Mouse (Mus musculus) cerebral cortex, adult 2 months (tissue): Measurements from ENCODE around the gene Dact3.

Source experiments
- WGBS: fragments of 180-500 bp; shearing (Covaris S2); methylation state at CpG from one replicate; pipeline ENCODE4 v1.1.7; 2018; 5-methylcytosine and 5-hydroxymethylcytosine counted together

Gene Dact3

DNA sequence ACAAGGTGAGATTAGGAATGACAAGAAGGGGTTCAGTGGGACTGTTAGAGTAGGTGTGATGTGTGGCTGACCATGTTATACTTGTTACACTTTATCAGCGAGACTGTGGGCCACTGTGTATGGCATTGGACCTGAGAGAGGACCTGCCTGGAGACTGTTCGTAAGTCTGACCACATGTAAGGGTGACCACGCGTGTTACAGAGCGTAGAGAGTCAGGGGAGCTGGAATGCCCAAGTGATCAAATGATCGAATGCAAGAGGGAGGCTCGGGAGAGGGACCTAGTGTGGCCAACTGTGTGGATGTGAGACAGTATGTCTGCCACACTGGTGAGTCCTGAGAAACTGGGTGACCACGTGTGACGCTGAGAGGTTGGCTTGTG lies 17.2 kb downstream of the Dact3 start:
- 45% methylated on average over 9 of the region's 9 CpGs for WGBS

DNA sequence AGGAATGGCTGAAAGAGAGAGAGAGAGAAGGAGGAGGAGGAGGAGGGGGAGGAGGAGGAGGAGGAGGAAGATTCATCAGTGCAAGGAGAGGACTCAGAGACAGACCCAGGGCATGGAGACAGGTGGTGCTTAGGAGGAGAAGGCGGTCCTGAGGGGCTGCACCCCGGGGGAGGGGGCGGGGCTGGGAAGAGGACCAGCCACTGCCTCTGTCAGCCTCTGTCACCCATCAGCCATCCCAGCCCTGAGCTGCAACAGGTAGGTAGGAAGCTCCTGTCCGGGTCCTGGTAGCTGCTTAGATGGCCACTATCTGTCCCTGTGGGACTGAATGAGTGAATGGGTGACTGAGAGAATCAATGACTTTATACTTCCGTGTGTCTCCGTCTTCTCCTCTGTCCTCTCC lies 18.5 kb downstream of the Dact3 start:
- WGBS = 11% methylated on average over 5 of the region's 6 CpGs

DNA sequence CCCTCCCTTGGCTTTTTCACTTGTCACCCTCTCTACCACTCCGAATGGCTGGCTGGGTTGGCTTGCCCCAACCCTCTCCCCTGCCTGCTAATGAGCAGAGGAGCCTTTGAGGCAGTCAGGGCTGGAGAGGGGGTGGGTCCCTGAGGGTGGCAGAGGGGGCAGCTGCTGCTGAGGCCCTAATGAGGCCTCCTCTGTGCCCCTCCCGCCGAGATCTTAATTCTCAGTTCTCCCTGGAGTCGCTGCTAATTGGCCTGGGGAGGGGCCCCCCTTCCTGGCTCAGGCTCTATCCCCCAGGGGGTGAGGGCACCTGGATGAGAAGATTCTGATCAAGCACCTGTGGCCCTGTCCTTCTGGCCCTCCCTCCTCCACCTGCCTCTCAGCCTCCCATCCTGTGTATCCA lies 19.2 kb downstream of the Dact3 start:
- 43% methylated on average over 4 of the region's 4 CpGs for WGBS

DNA sequence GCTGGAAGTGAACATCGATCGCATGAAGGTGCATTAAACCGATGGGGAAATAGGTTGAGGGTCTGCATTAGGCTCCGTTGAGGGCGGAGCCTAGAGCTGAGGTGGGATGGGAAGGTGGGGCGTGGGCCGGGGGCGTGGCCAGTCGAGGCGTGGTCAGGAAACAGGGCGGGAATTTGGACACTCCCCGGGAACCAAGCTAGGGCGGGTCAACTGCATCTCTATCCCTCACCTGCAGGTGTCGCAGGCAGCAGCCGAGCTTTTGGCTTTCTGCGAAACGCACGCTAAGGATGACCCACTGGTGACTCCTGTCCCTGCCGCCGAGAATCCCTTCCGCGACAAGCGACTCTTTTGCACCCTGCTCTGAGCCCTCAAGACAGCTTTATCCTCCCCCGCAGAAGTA lies 19.9 kb downstream of the Dact3 start:
- 1% methylated on average over 24 of the region's 24 CpGs for WGBS

DNA sequence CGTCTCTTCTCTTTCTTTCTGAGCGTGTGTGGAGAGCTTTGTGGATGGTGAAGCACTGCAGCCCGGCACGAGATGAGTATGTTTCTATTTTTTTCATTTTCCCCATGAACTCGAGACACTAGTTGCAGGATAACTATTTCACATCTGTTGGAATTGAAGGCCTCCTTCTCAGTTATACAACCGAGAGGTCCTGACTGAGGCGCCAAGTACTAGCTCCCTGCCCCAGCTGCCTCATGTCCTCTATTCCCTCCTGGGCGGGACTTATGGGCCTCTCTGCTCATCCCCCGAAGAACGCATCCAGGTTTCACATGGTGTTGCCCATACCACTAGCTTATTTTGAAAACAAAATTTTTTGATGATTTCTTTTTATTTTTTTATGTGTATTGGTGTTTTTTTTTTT lies 20.4 kb downstream of the Dact3 start:
- 41% methylated on average over 10 of the region's 10 CpGs for WGBS

DNA sequence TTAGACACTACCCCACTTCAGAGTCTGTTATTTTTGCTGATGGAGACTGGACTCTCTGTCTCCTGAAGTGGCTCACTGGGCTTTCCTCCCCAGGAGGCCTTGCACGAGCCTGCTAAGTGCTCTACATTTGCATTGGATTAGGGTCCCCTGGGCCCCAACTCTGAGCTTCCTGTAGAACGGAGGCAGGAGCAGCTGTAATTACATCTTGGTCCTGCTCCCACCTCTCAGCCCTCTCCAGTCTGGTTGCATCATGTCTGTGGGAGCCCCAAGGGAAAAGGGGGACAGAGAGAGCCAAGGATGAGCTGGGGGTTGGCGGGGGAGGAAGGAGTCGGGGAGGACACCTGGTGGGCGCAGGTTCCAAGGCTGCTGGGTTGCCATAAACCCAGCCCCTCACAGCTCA lies 25.4 kb downstream of the Dact3 start:
- WGBS = 43% methylated on average over 5 of the region's 5 CpGs

DNA sequence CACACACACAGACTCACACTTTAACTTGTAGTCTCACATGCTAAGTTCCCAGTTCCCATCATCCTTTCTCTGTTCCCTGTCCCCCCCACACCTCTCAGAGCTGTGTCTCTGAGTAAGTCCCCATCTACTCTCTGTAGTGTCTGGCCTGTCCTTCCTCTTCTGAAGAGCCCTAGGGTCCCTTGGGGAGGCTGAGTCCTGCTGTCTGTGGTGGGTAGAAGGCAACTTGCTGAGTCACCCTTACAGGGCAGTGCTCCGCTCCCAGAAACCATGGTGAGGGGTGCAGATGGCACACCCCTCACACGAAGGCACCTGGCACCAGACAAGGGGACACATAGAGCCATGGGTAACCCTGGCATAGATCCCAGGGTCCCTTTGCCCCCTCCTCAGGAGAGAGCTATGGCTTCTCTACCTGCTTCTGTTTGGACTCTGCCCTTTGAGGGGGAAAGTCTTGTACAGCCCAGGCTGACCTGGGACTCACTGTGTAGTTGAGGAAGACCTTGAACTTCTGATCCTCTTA lies 28.4 kb downstream of the Dact3 start:
- 83% methylated on average over 2 of the region's 2 CpGs for WGBS

DNA sequence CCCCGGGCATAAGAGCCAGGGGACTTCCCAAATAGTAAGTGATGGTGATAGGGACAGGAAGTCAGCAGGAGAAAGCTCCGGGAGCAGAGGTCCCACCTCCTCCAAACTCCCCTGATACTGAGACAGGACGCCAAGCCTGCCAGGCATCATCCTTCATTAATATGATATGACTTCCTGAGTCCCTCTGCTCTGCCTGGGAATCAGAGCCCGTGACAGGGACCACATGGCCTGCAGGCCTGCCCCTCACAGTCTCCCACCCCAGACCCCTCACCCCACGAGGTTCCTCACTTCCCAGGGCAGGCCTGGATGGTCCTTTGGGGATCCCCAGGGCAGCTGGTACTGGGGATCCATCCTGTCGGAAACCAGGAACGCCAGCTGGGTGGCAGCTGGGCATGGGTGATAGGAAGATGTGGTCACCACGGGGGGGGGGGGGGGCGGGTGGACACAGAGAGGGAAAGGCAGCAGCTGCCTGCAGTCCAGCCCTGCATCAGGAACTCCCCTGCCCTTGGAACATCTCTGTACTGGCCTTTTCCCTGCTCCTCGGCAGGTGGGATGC lies 29.1 kb downstream of the Dact3 start:
- 73% methylated on average over 7 of the region's 10 CpGs for WGBS

DNA sequence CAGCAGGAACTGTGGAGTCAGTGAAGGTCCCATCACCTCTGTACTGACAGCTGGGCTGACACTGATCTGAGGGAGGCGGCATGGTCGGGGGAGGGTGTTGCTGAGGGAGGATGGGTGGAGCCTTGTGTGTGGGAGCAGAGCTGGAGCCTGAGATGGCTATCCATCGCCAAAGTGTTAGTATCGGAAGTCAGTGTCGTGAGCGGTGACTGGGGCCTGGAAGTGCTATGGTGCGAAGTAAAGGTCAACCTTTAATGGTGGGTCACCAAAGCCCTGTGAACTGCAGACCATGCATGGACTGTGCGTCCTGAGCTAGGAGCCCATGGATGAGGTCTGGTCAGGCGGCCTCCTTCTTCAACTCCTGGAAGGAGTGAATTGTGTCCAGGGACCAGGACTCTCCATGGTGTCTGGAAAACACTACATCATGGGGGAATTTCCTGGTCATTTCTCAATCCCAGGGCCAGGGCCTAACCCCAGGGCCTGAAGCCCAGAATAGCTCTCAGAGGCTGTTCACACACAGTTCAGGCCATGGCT lies 30.4 kb downstream of the Dact3 start:
- 68% methylated on average over 9 of the region's 9 CpGs for WGBS

DNA sequence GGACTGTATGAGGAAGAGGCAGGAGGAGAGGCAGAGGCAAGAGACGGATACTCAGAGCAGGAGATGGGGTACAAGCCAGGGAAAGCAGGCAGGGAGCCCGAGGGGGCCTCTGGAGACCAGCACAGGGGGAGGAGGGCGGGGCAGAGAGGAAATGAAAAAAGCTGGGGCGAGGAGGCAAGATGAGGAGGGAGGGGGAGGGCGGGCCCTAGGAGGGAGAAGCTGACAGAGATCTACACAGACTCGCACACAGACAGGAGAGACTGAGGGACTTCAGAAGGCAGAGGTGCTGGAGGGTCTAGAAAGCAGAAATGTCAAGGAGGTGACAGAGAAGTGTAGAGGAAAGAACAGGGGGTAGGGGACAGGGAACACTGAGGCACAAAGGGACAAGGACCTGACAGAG lies 31.2 kb downstream of the Dact3 start, which contains the start of gene Ptgir:
Gene Ptgir, plus strand, starts transcription at position 210 of the 400 bp plus-strand sequence.
- 55% methylated on average over 6 of the region's 6 CpGs for WGBS

DNA sequence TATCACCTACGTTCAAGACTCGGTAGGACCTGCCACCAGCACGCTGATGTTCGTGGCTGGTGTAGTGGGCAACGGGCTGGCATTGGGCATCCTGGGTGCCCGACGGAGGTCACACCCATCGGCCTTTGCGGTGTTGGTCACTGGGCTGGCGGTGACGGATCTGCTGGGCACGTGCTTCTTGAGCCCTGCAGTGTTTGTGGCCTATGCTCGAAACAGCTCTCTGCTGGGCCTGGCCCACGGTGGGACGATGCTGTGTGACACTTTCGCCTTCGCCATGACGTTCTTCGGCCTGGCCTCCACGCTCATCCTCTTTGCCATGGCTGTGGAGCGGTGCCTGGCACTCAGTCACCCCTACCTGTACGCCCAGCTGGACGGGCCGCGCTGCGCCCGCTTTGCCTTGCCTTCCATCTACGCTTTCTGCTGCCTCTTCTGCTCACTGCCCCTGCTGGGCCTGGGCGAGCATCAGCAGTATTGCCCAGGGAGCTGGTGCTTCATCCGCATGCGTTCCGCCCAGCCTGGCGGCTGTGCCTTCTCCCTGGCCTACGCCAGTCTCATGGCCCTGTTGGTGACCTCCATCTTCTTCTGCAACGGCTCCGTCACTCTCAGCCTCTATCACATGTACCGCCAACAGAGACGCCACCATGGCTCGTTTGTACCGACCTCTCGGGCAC lies 31.9 kb downstream of the Dact3 start:
- WGBS = 96% methylated on average over 41 of the region's 41 CpGs

DNA sequence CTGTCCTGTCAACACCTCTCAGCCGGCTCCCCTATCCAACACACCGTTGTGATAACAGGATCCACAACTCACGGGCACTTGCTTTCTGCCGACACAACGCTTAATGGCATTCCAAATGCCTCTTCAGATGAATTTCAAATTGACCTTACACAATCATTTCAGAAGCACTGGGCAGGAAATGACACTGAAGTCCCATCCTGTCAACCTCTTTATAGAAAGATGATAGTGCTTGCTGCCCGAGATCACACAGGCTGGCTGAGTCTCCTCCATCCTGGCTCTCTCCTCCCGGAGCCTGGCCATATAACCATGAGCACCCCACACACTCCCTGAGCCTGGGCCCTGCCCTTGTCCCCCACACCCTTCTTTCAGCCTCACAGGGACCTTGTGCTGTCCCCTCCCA lies 32.7 kb downstream of the Dact3 start:
- WGBS = 83% methylated on average over 7 of the region's 7 CpGs

DNA sequence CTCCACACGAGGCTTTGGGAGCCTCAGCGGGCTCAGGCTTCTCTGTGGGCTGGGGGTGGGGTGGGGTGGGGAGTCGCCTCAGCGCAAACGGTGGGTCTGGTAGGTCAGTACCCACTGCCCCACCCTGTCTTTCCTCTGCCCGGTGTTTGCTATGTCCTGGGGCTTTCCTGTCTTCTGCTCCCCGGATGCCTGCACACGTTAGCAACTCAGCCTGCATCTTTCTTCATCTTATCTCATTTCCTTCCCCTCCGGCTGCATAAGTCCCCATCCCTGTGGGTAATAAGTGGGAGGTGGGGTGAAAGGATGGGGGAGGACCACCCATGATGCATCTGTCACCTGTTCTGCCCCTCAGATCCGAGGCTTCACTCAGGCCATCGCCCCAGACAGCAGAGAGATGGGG lies 33.2 kb downstream of the Dact3 start:
- WGBS = 72% methylated on average over 11 of the region's 11 CpGs

DNA sequence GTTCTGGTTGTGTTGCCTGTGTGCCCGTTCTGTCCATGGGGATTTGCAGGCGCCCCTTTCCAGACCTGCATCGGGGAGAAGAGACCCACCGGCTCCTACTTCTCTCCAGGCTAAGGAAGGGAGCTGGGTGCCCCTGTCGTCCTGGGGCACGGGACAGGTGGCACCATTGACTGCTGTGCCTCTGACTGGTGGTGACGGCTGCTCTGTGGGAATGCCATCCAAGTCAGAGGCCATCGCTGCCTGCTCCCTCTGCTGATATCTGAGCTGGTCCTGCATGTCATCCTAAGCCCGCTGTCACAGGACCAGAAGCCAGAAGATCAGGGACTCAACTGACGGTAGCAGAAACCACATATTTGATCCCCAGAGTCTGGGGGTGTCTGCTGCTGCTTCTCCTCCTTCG lies 33.7 kb downstream of the Dact3 start:
- 84% methylated on average over 11 of the region's 11 CpGs for WGBS

DNA sequence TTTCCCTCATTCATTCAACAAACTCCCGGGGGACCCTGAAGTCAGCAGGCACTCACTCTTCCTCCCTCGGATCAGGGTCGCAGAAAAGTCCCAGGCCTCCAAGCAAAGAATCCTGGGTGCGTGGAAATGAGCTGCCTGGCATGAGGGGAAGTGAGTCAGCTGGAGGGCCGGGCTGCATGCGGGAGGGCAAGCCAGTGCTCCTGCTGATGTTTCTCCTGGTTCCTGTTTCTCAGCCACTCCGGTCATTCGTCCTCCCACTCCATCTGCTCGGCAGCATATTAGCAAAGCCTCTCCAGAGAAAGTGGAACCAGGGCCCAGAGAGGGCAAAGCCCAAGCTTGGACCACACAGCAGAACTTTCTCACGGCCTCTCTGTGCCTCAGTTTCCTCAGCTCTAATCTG lies 34.8 kb downstream of the Dact3 start:
- 59% methylated on average over 10 of the region's 10 CpGs for WGBS

DNA sequence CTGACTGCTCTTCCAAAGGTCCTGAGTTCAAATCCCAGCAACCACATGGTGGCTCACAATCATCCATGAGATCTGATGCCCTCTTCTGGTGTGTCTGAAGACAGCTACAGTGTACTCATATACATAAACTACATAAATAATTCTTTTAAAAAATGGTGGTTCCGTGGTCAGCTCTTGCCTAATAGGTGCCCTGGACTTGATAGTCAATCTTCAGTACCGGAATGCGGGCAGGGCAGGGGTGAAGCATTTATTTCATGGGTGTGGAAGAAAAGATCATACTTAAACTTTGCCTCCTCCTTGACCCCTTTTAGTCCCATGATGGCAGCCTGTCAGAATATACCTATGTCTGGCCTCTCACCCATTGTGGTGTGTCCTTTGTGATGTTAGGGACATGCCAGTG lies 36.8 kb downstream of the Dact3 start:
- 93% methylated on average over 3 of the region's 3 CpGs for WGBS

DNA sequence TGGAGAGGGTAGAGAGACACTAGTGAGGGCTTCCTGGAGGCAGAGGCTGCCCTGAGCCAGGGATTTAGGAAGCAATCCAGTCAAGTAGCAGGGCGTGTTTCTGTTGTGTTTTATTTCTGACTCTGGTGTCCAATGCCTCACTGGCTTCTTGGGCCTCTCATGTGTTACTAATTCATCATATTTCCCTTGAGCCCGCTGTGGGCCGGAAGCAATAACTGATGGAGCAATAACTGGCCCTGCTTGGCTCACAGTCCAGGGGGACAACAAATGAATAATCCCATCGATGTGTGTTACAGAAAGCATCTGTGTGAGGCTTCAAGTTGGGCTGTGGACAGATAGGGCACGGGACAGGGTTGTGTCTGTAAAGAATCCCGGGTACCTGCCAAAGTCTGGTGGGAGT lies 37.2 kb downstream of the Dact3 start:
- WGBS = 90% methylated on average over 6 of the region's 6 CpGs

DNA sequence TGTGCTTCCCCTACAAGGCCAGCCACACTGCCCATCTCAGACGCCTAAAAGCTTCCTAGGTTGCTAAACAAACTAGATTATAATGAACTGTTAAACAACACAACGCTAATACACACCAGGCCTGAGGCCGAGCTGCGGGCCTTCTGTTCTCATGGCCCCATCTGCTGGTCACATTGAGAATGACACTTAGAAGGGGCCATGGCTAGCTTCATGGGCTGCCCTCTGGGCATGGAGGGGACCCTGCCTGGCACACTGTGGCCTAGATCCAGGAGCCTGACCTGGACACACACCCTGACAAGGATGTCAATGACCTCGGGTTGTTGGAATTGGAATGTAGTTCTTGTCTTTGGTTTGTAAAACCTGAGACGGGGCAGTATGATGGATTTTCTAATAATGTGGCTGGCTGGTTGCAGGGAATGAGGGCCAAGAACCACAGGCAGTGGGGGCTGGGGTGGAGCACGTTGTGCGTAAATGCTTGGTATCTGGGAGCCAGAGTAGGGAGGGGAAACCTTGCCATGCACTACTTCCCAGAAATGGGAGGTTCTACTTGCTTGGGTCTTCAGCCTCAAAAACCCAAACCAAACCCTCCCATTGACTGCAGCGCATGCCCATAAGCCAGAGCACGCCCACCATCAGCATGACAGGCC lies 38.8 kb downstream of the Dact3 start:
- 17% methylated on average over 10 of the region's 10 CpGs for WGBS

DNA sequence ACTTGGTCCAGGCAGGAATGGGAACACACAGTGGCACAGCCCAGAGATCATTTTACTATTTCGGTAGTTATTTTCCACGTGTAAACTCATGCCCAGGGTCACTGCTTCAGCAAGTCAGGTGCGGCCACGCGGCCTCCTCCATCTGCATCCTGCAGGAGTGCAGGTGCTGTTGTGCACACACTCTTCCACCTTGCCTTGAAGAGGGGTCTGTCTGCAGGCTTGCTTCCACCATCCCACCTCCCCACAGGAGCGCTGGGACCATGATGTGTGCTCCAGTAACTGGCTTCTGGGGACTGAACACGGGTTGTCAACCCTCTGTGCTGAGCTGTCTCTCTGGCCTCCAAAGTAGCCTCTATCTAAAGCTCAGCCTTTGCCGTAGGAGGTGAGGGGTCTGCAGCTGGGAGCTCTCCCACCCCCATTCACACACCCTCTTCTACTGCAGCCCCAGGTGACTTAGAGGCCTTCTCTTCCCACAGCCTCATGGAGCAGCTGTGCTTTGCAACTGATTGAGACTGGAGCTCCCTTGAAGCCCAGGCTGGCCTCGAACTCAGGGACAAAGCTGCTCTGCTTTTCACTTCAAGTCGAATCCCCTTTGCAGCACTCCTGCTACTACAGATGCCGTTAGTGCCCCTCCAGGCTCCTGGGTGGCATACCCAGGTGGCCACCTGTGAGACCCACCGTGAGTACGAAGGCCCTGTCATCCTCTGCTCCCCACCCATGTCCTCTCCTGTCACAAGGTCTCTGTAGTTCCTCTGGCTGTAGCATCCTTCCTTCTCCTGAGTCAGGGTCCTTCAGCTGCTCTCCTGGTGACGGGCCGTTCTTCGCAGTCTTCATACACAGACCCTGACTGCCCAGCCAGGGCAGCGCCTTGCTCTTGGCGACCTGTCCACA lies 39.6 kb downstream of the Dact3 start:
- 72% methylated on average over 18 of the region's 18 CpGs for WGBS

DNA sequence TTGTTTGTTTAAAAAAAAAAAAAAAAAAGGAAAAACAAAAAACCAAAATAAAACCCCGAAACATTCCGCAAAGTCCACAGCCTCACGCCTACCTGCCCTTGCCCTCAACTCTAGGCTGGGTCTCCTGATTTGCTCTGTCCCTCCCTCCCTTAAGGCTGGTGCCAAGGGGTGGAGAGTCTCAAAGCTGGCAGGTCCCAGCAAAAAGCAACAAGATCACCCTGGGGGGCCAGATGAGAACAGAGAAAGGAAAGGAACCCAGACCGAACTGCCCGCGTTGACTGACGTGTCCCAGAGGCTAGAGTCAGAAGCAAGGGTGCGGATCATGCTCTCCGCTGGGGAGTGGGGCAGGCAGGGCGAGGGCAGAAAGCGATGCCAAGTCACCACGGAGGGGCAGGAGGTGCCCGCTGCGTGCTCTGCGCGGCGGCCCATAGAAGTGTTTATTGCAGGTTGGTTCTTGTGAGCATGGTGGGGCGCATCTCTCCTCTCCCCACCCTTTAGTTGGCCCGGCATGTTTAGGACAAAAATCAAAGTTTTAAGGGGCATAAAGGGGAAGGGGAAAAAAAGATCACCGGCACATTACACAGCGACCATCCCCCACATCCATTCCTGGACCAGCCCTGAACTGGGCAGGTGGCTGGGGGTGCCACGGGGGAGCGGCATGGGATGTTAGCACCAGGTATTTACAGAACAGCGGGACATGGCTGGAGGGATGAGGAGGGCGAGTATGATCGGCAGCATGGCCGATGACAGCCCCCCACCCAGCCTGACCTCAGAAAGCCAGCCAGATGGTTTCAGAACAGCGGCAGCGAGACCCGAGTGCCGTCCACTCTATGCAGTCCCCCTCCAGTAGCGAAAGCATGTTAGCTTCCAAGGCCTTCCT lies 40.6 kb downstream of the Dact3 start:
- 75% methylated on average over 32 of the region's 32 CpGs for WGBS
